Mouse (Mus musculus): ENCODE data around the gene Tbk1. TPM values are rescaled to one million over a fixed set of nuclear protein-coding genes. Genes with fewer than 3 reads are reported as not detected.

Gene Tbk1
- polyA plus RNA-seq (2014; fragmentation: Nextera tagmentation; extraction: Ambion mirVana): 34.8 and 40.3 TPM in 2 replicates

- peak; percentile 88 for DNase-seq (ENCODE audit: low spot score)
- Histone ChIP-seq H3K4me2 (ENCODE audit: low read length) (peak within 1 kb of the TSS; percentile 68), H3K9me3 (ENCODE audit: control insufficient read depth, low read length) (no peaks in the 10 kb centered on the region), H3K4me1 (replicated peaks; ENCODE audit: control insufficient read depth, insufficient read depth, low read length) (peaks cover 8% of the 10 kb centered on the region; the same call in 1 of the 2 replicates), H3K9ac (ENCODE audit: low read length) (peak within 1 kb of the TSS; percentile 94), H3K27me3 (replicated peaks; ENCODE audit: control insufficient read depth, insufficient read depth, low read length) (no peaks in the 10 kb centered on the region), H3K4me3 (ENCODE audit: low read depth, low read length) (peak within 1 kb of the TSS; percentile 79), H3K36me3 (ENCODE audit: control insufficient read depth, insufficient read depth, low read length) (peaks cover 52% of the 10 kb centered on the region), H3K27ac (ENCODE audit: low read depth) (peak within 1 kb of the TSS; percentile 72)
- under 1% methylated on average over 49 of the region's 58 CpGs for WGBS
- ATAC-seq (replicated peaks; ENCODE audit: low FRiP score, low TSS enrichment, low read depth): peak; percentile 99
These were observed at the start of gene Tbk1 for GRCm38 (mm10) chr10:121586675-121587370. Tbk1 (minus strand) TSS chr10:121586787.

DNA sequence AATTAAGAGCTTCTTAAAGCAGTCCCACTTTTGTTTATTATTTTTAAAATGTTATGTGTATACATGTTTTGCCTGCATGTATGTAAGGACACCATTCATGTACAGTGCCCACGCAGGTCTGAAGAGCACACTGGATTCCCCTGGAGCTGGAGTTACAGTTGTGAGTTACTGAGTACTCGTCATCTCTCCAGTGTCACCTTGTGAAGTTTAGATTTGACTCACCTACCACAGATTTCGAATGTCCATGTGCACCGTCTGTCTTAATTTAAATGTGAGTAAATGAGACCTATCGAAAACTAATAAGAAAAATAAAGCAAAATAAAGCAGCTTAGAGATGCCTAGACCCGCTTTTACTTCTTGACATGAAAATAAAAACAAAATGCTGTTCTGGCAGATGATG is 49.7 kb upstream of the Tbk1 start:
- no peak overlapping the region for H3K4me3 ChIP-seq (ENCODE audit: low read depth, low read length)
- H3K9ac ChIP-seq (ENCODE audit: low read length): no peak overlapping the region
- H3K36me3 ChIP-seq (ENCODE audit: control insufficient read depth, insufficient read depth, low read length): no peaks in the 10 kb centered on the region
- WGBS: 88% methylated on average over 6 of the region's 6 CpGs
- ATAC-seq (replicated peaks; ENCODE audit: low FRiP score, low TSS enrichment, low read depth) (no peak), DNase-seq (ENCODE audit: low spot score) (no peak)
- no peak overlapping the region for H3K4me2 ChIP-seq (ENCODE audit: low read length)
- no peak overlapping the region for H3K27ac ChIP-seq (ENCODE audit: low read depth)
- peaks cover 8% of the 10 kb centered on the region; the same call in 1 of the 2 replicates for H3K27me3 ChIP-seq (replicated peaks; ENCODE audit: control insufficient read depth, insufficient read depth, low read length)
- no peaks in the 10 kb centered on the region for H3K9me3 ChIP-seq (ENCODE audit: control insufficient read depth, low read length)
- H3K4me1 ChIP-seq (replicated peaks; ENCODE audit: control insufficient read depth, insufficient read depth, low read length): no peaks in the 10 kb centered on the region; the same call in 1 of the 2 replicates

GRCm38 (mm10) chr10:121634159-121634558 is 47.6 kb upstream of the Tbk1 start:
- Histone ChIP-seq H3K4me1 (replicated peaks; ENCODE audit: control insufficient read depth, insufficient read depth, low read length) (no peaks in the 10 kb centered on the region), H3K27ac (ENCODE audit: low read depth) (no peak overlapping the region), H3K4me2 (ENCODE audit: low read length) (no peak overlapping the region), H3K27me3 (replicated peaks; ENCODE audit: control insufficient read depth, insufficient read depth, low read length) (no peaks in the 10 kb centered on the region), H3K9me3 (ENCODE audit: control insufficient read depth, low read length) (no peaks in the 10 kb centered on the region), H3K36me3 (ENCODE audit: control insufficient read depth, insufficient read depth, low read length) (no peaks in the 10 kb centered on the region), H3K4me3 (ENCODE audit: low read depth, low read length) (no peak overlapping the region), H3K9ac (ENCODE audit: low read length) (no peak overlapping the region)
- DNase-seq (ENCODE audit: low spot score): no peak
- ATAC-seq (replicated peaks; ENCODE audit: low FRiP score, low TSS enrichment, low read depth): no peak
- WGBS: 41% methylated on average over 1 of the region's 1 CpGs

GRCm38 (mm10) chr10:121628561-121629040 is 42.0 kb upstream of the Tbk1 start:
- Histone ChIP-seq H3K36me3 (ENCODE audit: control insufficient read depth, insufficient read depth, low read length) (no peaks in the 10 kb centered on the region), H3K4me2 (ENCODE audit: low read length) (no peak overlapping the region), H3K27me3 (replicated peaks; ENCODE audit: control insufficient read depth, insufficient read depth, low read length) (no peaks in the 10 kb centered on the region), H3K4me3 (ENCODE audit: low read depth, low read length) (no peak overlapping the region), H3K27ac (ENCODE audit: low read depth) (no peak overlapping the region), H3K4me1 (replicated peaks; ENCODE audit: control insufficient read depth, insufficient read depth, low read length) (peaks cover 9% of the 10 kb centered on the region), H3K9me3 (ENCODE audit: control insufficient read depth, low read length) (no peaks in the 10 kb centered on the region), H3K9ac (ENCODE audit: low read length) (no peak overlapping the region)
- ATAC-seq (replicated peaks; ENCODE audit: low FRiP score, low TSS enrichment, low read depth) (no peak), DNase-seq (ENCODE audit: low spot score) (no peak)
- WGBS: 91% methylated on average over 6 of the region's 6 CpGs

- ATAC-seq (replicated peaks; ENCODE audit: low FRiP score, low TSS enrichment, low read depth) (no peak), DNase-seq (ENCODE audit: low spot score) (no peak)
- Histone ChIP-seq H3K4me3 (ENCODE audit: low read depth, low read length) (no peak overlapping the region), H3K4me2 (ENCODE audit: low read length) (peak overlapping the region; percentile 43; the same call in 1 of the 2 replicates), H3K27ac (ENCODE audit: low read depth) (no peak overlapping the region), H3K9me3 (ENCODE audit: control insufficient read depth, low read length) (no peaks in the 10 kb centered on the region), H3K9ac (ENCODE audit: low read length) (no peak overlapping the region), H3K36me3 (ENCODE audit: control insufficient read depth, insufficient read depth, low read length) (peaks cover 6% of the 10 kb centered on the region), H3K4me1 (replicated peaks; ENCODE audit: control insufficient read depth, insufficient read depth, low read length) (peaks cover 9% of the 10 kb centered on the region), H3K27me3 (replicated peaks; ENCODE audit: control insufficient read depth, insufficient read depth, low read length) (no peaks in the 10 kb centered on the region)
- 80% methylated on average over 10 of the region's 10 CpGs for WGBS
These were observed 40.7 kb upstream of the Tbk1 start for GRCm38 (mm10) chr10:121627216-121627852.

- peak within 1 kb of the TSS; percentile 65 for H3K9ac ChIP-seq (ENCODE audit: low read length)
- H3K4me2 ChIP-seq (ENCODE audit: low read length): peak within 1 kb of the TSS; percentile 81
- peaks cover 16% of the 10 kb centered on the region for H3K36me3 ChIP-seq (ENCODE audit: control insufficient read depth, insufficient read depth, low read length)
- DNase-seq (ENCODE audit: low spot score) (peak; percentile 99), ATAC-seq (replicated peaks; ENCODE audit: low FRiP score, low TSS enrichment, low read depth) (peak; percentile 99)
- H3K4me1 ChIP-seq (replicated peaks; ENCODE audit: control insufficient read depth, insufficient read depth, low read length): peaks cover 9% of the 10 kb centered on the region
- H3K9me3 ChIP-seq (ENCODE audit: control insufficient read depth, low read length): no peaks in the 10 kb centered on the region
- peak within 1 kb of the TSS; percentile 87 for H3K4me3 ChIP-seq (ENCODE audit: low read depth, low read length)
- peak within 1 kb of the TSS; percentile 95 for H3K27ac ChIP-seq (ENCODE audit: low read depth)
- H3K27me3 ChIP-seq (replicated peaks; ENCODE audit: control insufficient read depth, insufficient read depth, low read length): no peaks in the 10 kb centered on the region
- under 1% methylated on average over 70 of the region's 70 CpGs for WGBS
These were observed 39.7 kb upstream of the Tbk1 start, which contains the start of gene Xpot for GRCm38 (mm10) chr10:121626186-121626882. Xpot (minus strand) TSS chr10:121626332.

DNA sequence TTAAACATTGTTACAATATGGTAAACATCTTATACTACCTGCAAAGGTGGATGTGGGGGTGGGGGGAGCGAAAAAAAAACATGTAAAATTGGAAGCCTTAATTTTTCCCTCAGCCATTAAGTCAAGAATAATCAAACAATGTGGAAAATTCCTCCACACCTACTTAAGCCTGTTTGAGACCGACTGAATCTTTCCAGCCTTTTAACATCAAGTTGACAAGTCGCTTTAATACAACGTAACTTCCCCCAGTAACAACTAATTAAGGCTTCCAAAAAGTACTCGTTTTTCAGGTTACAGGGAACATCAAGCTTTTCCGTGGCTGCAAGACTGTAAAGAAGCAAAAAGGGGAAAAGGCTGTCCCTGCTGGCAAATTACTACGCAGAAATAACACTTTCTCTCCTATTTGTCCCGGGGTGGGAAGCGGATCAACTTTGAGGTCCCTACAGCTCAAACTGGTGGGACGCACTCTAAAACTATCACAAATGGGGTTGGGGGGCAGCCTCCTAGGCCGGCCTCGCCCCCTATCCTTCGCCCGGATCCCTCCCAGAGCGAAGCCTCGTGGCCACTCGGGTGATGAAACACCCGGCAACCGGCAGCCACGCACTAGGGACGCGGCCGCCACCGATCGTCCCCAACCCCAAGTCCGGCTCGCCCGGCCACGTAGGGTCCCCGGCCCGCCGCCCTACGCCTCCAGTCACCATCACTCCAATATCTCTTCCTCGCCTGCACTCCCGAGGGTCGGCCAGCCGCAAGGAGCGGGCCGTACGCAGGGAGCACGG is 39.0 kb upstream of the Tbk1 start:
- Histone ChIP-seq H3K27me3 (replicated peaks; ENCODE audit: control insufficient read depth, insufficient read depth, low read length) (no peaks in the 10 kb centered on the region), H3K36me3 (ENCODE audit: control insufficient read depth, insufficient read depth, low read length) (peaks cover 23% of the 10 kb centered on the region), H3K27ac (ENCODE audit: low read depth) (peak overlapping the region; percentile 95), H3K4me1 (replicated peaks; ENCODE audit: control insufficient read depth, insufficient read depth, low read length) (peaks cover 9% of the 10 kb centered on the region), H3K9me3 (ENCODE audit: control insufficient read depth, low read length) (no peaks in the 10 kb centered on the region), H3K4me3 (ENCODE audit: low read depth, low read length) (peak overlapping the region; percentile 87), H3K4me2 (ENCODE audit: low read length) (peak overlapping the region; percentile 81), H3K9ac (ENCODE audit: low read length) (peak overlapping the region; percentile 65)
- ATAC-seq (replicated peaks; ENCODE audit: low FRiP score, low TSS enrichment, low read depth): no peak
- DNase-seq (ENCODE audit: low spot score): peak; percentile 92
- WGBS: under 1% methylated on average over 41 of the region's 41 CpGs

- Histone ChIP-seq H3K27me3 (replicated peaks; ENCODE audit: control insufficient read depth, insufficient read depth, low read length) (no peaks in the 10 kb centered on the region), H3K27ac (ENCODE audit: low read depth) (no peak overlapping the region), H3K36me3 (ENCODE audit: control insufficient read depth, insufficient read depth, low read length) (peaks cover 29% of the 10 kb centered on the region), H3K4me1 (replicated peaks; ENCODE audit: control insufficient read depth, insufficient read depth, low read length) (peaks cover 9% of the 10 kb centered on the region), H3K4me2 (ENCODE audit: low read length) (peak overlapping the region; percentile 81), H3K4me3 (ENCODE audit: low read depth, low read length) (peak overlapping the region; percentile 87), H3K9me3 (ENCODE audit: control insufficient read depth, low read length) (no peaks in the 10 kb centered on the region), H3K9ac (ENCODE audit: low read length) (peak overlapping the region; percentile 65)
- DNase-seq (ENCODE audit: low spot score) (no peak), ATAC-seq (replicated peaks; ENCODE audit: low FRiP score, low TSS enrichment, low read depth) (no peak)
- WGBS: 12% methylated on average over 9 of the region's 9 CpGs
These were observed 38.4 kb upstream of the Tbk1 start for GRCm38 (mm10) chr10:121625006-121625405.
